Mouse (Mus musculus): ENCODE results near the gene Fam208b. TPM values are rescaled to one million over a fixed set of nuclear protein-coding genes. Genes with fewer than 3 reads are reported as not detected.

The Fam208b gene
- total and polyA plus RNA-seq, 3 experiments: 12.5 to 28.1 (median 26.4) TPM

DNA sequence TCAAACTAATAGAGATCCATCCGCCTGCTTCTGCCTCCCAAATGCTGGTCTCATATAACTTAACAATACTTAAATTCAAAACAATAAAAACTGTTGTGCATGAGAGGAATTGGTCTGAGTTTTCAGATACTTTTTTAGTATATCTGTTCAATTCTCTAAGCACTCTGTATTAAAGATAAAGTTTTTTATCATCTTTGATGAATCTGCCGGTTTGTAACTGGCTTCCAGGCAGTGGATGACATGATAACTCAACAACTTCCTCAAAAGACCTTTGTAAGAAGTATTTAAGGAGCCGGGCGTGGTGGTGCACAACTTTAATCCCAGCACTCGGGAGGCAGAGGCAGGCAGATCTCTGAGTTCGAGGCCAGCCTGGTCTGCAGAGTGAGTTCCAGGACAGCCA lies 14.7 kb downstream of the Fam208b start:
- H3K36me3 ChIP-seq (replicated peaks in 1 of 2; ENCODE audit: control insufficient read depth in 1 of 2, insufficient read depth in 1 of 2, low read length in 1 of 2): peaks cover 25 to 70% of the 10 kb centered on the region in 2 experiments
- H3K9ac ChIP-seq (ENCODE audit: insufficient read depth, low read depth): no peak overlapping the region
- no peaks in the 10 kb centered on the region for H3K9me3 ChIP-seq (replicated peaks; ENCODE audit: low read length)
- TF ChIP-seq GABPA (IDR thresholded peaks at IDR 0.05; ENCODE audit: insufficient replicate concordance, low read depth, low read length): no peak
- no peak for TF ChIP-seq MAFK (IDR thresholded peaks at IDR 0.05; ENCODE audit: insufficient replicate concordance, low read length)
- no peak for TF ChIP-seq PAX5 (IDR thresholded peaks at IDR 0.05; ENCODE audit: low read length)
- TF ChIP-seq MAZ (IDR thresholded peaks at IDR 0.05; ENCODE audit: low read depth, low read length): no peak
- no peak for TF ChIP-seq NRF1 (IDR thresholded peaks at IDR 0.05; ENCODE audit: low read depth, low read length)
- TF ChIP-seq ZMIZ1 (IDR thresholded peaks at IDR 0.05; ENCODE audit: low read depth, low read length): no peak
- no peak for TF ChIP-seq CHD2 (IDR thresholded peaks at IDR 0.05; ENCODE audit: low read length)
- no peak for TF ChIP-seq ZC3H11A (IDR thresholded peaks at IDR 0.05; ENCODE audit: low read depth, low read length)
- TF ChIP-seq SMC3 (IDR thresholded peaks at IDR 0.05; ENCODE audit: low read depth, low read length): no peak
- TF ChIP-seq JUND (conservative IDR thresholded peaks at IDR 0.05; ENCODE audit: low read depth, low read length): no peak
- TF ChIP-seq RCOR1 (conservative IDR thresholded peaks at IDR 0.05; ENCODE audit: low read depth, low read length): no peak
- no peak for TF ChIP-seq USF2 (conservative IDR thresholded peaks at IDR 0.05; ENCODE audit: low read depth, low read length)
- dilution Hi-C loops (cut with MboI; ENCODE audit: extremely low pct_ligation_motif_present, extremely low pct_unique_long_range_greater_than_20kb, low sequenced_read_pairs): no loop called here
- 0 out of 2 replicates have a peak, but pooled peaks cover 5% of the 10 kb centered on the region for H3K79me2 ChIP-seq (replicated peaks; ENCODE audit: control insufficient read depth, extremely low read depth, insufficient read depth, poor library complexity, severe bottlenecking)
- H3K4me2 ChIP-seq (ENCODE audit: insufficient read depth, low read depth, poor library complexity, severe bottlenecking): no peak overlapping the region
- H3K27ac ChIP-seq (ENCODE audit: insufficient read depth, low read depth): no peak overlapping the region
- no peaks in the 10 kb centered on the region for H3K4me1 ChIP-seq (ENCODE audit: control insufficient read depth in 1 of 2, insufficient read depth in 2 of 2)
- no peak overlapping the region for H3K4me3 ChIP-seq (replicated peaks in 1 of 3; ENCODE audit: low read depth in 2 of 3, low read length in 2 of 3, poor library complexity in 1 of 3)
- in situ Hi-C loops (cut with MboI; ENCODE audit: low pct_ligation_motif_present, low pct_unique_long_range_greater_than_20kb, low sequenced_read_pairs): loop anchor here (10.0 kb wide), 1 partner anchor 51 kb away; no protein-coding TSS in a partner anchor
- DNase-seq (ENCODE audit: extremely low read depth): no peak
- no peaks in the 10 kb centered on the region for H3K27me3 ChIP-seq (replicated peaks)

DNA sequence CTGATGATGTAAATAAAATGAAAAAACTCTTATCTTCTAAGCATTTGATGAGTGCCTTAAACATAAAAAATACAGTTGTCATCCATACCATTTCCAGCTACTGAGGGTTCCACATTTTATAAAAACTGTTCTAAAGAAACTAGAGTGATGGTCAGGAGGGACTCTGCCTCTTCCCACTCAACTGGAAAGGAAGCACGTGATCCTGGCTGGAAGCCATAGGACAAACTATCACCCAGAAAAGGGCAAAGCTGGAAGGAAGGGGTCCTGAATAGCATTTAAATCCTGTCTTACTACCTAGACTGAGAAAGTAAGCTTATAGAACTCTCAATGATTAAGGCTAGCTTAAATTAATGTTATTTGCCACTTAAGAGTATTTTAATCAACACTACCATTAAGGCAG lies 16.6 kb downstream of the Fam208b start:
- no peaks in the 10 kb centered on the region for H3K9me3 ChIP-seq (replicated peaks; ENCODE audit: low read length)
- H3K4me1 ChIP-seq (ENCODE audit: control insufficient read depth in 1 of 2, insufficient read depth in 2 of 2): no peaks in the 10 kb centered on the region
- TF ChIP-seq ZNF384 (IDR thresholded peaks at IDR 0.05; ENCODE audit: low read depth, low read length): no peak
- TF ChIP-seq HCFC1 (IDR thresholded peaks at IDR 0.05; ENCODE audit: low read depth, low read length): no peak
- TF ChIP-seq NRF1 (IDR thresholded peaks at IDR 0.05; ENCODE audit: low read depth, low read length): no peak
- TF ChIP-seq MXI1 (IDR thresholded peaks at IDR 0.05; ENCODE audit: low read depth, low read length): no peak
- TF ChIP-seq MAX (IDR thresholded peaks at IDR 0.05; ENCODE audit: low read length): no peak
- no peak for TF ChIP-seq USF2 (conservative IDR thresholded peaks at IDR 0.05; ENCODE audit: low read depth, low read length)
- no peak for TF ChIP-seq MYC (IDR thresholded peaks at IDR 0.05; ENCODE audit: low read depth, low read length)
- no peak for TF ChIP-seq CHD2 (IDR thresholded peaks at IDR 0.05; ENCODE audit: low read length)
- no peak for TF ChIP-seq JUND (conservative IDR thresholded peaks at IDR 0.05; ENCODE audit: low read depth, low read length)
- TF ChIP-seq USF1 (IDR thresholded peaks at IDR 0.05; ENCODE audit: low read depth, low read length): no peak
- no peak for TF ChIP-seq ZC3H11A (IDR thresholded peaks at IDR 0.05; ENCODE audit: low read depth, low read length)
- TF ChIP-seq IRF4 (IDR thresholded peaks at IDR 0.05; ENCODE audit: low read depth, low read length): no peak
- TF ChIP-seq GABPA (IDR thresholded peaks at IDR 0.05; ENCODE audit: insufficient replicate concordance, low read depth, low read length): no peak
- no peak for TF ChIP-seq CTCF (conservative IDR thresholded peaks at IDR 0.05 in 1 of 2, IDR thresholded peaks at IDR 0.05 in 1 of 2; ENCODE audit: low read depth in 2 of 2, low read length in 2 of 2)
- no peak for TF ChIP-seq ELF1 (IDR thresholded peaks at IDR 0.05; ENCODE audit: low read depth, low read length)
- TF ChIP-seq RAD21 (IDR thresholded peaks at IDR 0.05; ENCODE audit: low read depth, low read length): no peak
- TF ChIP-seq BHLHE40 (IDR thresholded peaks at IDR 0.05; ENCODE audit: low read depth, low read length): no peak
- no peak for TF ChIP-seq UBTF (IDR thresholded peaks at IDR 0.05; ENCODE audit: low read depth, low read length)
- no peak for TF ChIP-seq PAX5 (IDR thresholded peaks at IDR 0.05; ENCODE audit: low read length)
- H3K79me2 ChIP-seq (replicated peaks; ENCODE audit: control insufficient read depth, extremely low read depth, insufficient read depth, poor library complexity, severe bottlenecking): 0 out of 2 replicates have a peak, but pooled peaks cover 3% of the 10 kb centered on the region
- H3K4me2 ChIP-seq (ENCODE audit: insufficient read depth, low read depth, poor library complexity, severe bottlenecking): no peak overlapping the region
- no peak overlapping the region for H3K27ac ChIP-seq (ENCODE audit: insufficient read depth, low read depth)
- no peak overlapping the region for H3K9ac ChIP-seq (ENCODE audit: insufficient read depth, low read depth)
- peaks cover 32 to 79% of the 10 kb centered on the region in 2 experiments for H3K36me3 ChIP-seq (replicated peaks in 1 of 2; ENCODE audit: control insufficient read depth in 1 of 2, insufficient read depth in 1 of 2, low read length in 1 of 2)
- dilution Hi-C loops (cut with MboI; ENCODE audit: extremely low pct_ligation_motif_present, extremely low pct_unique_long_range_greater_than_20kb, low sequenced_read_pairs) (no loop called here), in situ Hi-C loops (cut with MboI; ENCODE audit: low pct_ligation_motif_present, low pct_unique_long_range_greater_than_20kb, low sequenced_read_pairs) (loop anchor here (10.0 kb wide), 1 partner anchor 50 kb away; no protein-coding TSS in a partner anchor)
- no peak overlapping the region for H3K4me3 ChIP-seq (replicated peaks in 1 of 3; ENCODE audit: low read depth in 2 of 3, low read length in 2 of 3, poor library complexity in 1 of 3)
- DNase-seq (ENCODE audit: extremely low read depth): no peak
- no peaks in the 10 kb centered on the region for H3K27me3 ChIP-seq (replicated peaks)

Measured in CH12.LX (cell line).